Mouse (Mus musculus) lung, postnatal 0 days (tissue): ENCODE measurements around the gene Pcnx4. TPM values are rescaled to one million over a fixed set of nuclear protein-coding genes. Genes with fewer than 3 reads are reported as not detected.
"Not testable (repeated sequence)": the region's sequence is repeated elsewhere in the genome, so short reads cannot be mapped to it uniquely, and the experiment has no call there.

Experiments
- ATAC-seq: fragments of 200-750 bp; cut with Nextera tagmentation; 2 replicates; pipeline ENCODE4 v1.8.0; 2017; ENCODE audit warnings: moderate library complexity
- DNase-seq: peaks from one replicate; pipeline ENCODE4 v3.0.0-alpha.2; 2016; ENCODE audit warnings: low spot score
- H3K27ac ChIP-seq: fragments of 300-500 bp; sonication (generic); 2 replicates; pipeline ENCODE4 v1.5.1; 2014; ENCODE audit warnings: antibody characterized with exemption, mild to moderate bottlenecking, low read length, mixed read lengths
- H3K27me3 ChIP-seq: fragments of 300-500 bp; sonication (generic); replicated peaks from 2 replicates; pipeline ENCODE4 v1.6.1; 2014; ENCODE audit warnings: low read length, mixed read lengths; ENCODE audit not compliant: insufficient read depth
- H3K36me3 ChIP-seq: fragments of 300-500 bp; sonication (generic); 2 replicates; pipeline ENCODE4 v1.6.1; 2014; ENCODE audit warnings: low read length, mixed read lengths; ENCODE audit not compliant: insufficient read depth
- H3K4me1 ChIP-seq: fragments of 300-500 bp; sonication (generic); 2 replicates; pipeline ENCODE4 v1.6.1; 2014; ENCODE audit warnings: antibody characterized with exemption, low read depth, low read length, mixed read lengths; ENCODE audit not compliant: insufficient read depth
- H3K4me2 ChIP-seq: fragments of 300-500 bp; sonication (generic); replicated peaks from 2 replicates; pipeline ENCODE4 v1.6.1; 2014; ENCODE audit warnings: low read depth, mild to moderate bottlenecking, low read length, moderate library complexity, mixed read lengths
- H3K4me3 ChIP-seq: fragments of 300-500 bp; sonication (generic); 2 replicates; pipeline ENCODE4 v1.5.1; 2014; ENCODE audit warnings: low read depth, low read length
- H3K9ac ChIP-seq: fragments of 300-500 bp; sonication (generic); replicated peaks from 2 replicates; pipeline ENCODE4 v1.6.1; 2014; ENCODE audit warnings: low read depth, mild to moderate bottlenecking
- H3K9me3 ChIP-seq: fragments of 300-500 bp; sonication (generic); 2 replicates; pipeline ENCODE4 v1.6.1; 2016; ENCODE audit warnings: low read length, mixed read lengths
- CTCF ChIP-seq: IDR thresholded peaks from 2 replicates; pipeline ENCODE4 v1.5.1; 2016; ENCODE audit warnings: antibody characterized with exemption, mild to moderate bottlenecking
- EP300 ChIP-seq: IDR thresholded peaks from 2 replicates; pipeline ENCODE4 v1.6.1; 2016; ENCODE audit warnings: antibody characterized with exemption, mild to moderate bottlenecking, control low read depth
- WGBS: fragments of 180-500 bp; shearing (Covaris S2); extraction: QIAGEN DNeasy Blood & Tissue Kit; methylation state at CpG from one replicate; pipeline ENCODE4 v1.1.7; 2014; 5-methylcytosine and 5-hydroxymethylcytosine counted together
- polyA plus RNA-seq: library from polyadenylated mRNA; unstranded; fragments of >200 nt; fragmentation: Nextera tagmentation; extraction: Ambion mirVana; gene quantifications from 2 replicates; pipeline ENCODE4 v1.2.1, GENCODE M21; 2015

Gene Pcnx4
- polyA plus RNA-seq, 1 experiment from 2014 or later, result 7.0 TPM

GRCm38 (mm10) chr12:72585339-72585738, 49.2 kb downstream of the Pcnx4 start:
- WGBS, result 94% methylated on average over 1 of the region's 1 CpGs
- no peak for TF ChIP-seq CTCF
- TF ChIP-seq EP300, result no peak
- H3K9ac ChIP-seq, result no peak overlapping the region
- no peaks in the 10 kb centered on the region for H3K4me1 ChIP-seq
- no peaks in the 10 kb centered on the region for H3K36me3 ChIP-seq
- DNase-seq (no peak), ATAC-seq (no peak)
- H3K27me3 ChIP-seq, result no peaks in the 10 kb centered on the region
- no peak overlapping the region for H3K27ac ChIP-seq
- no peaks in the 10 kb centered on the region for H3K9me3 ChIP-seq
- H3K4me2 ChIP-seq, result no peak overlapping the region
- no peak overlapping the region for H3K4me3 ChIP-seq

- ATAC-seq (no peak), DNase-seq (no peak)
- Histone ChIP-seq H3K27me3 (no peaks in the 10 kb centered on the region), H3K9ac (no peak overlapping the region), H3K4me3 (no peak overlapping the region), H3K36me3 (no peaks in the 10 kb centered on the region), H3K27ac (no peak overlapping the region), H3K4me1 (no peaks in the 10 kb centered on the region), H3K4me2 (no peak overlapping the region), H3K9me3 (no peaks in the 10 kb centered on the region)
- TF ChIP-seq CTCF (no peak), EP300 (no peak)
Observed at GRCm38 (mm10) chr12:72592991-72593390, 56.8 kb downstream of the Pcnx4 start.

- Histone ChIP-seq H3K9me3 (no peaks in the 10 kb centered on the region), H3K4me1 (no peaks in the 10 kb centered on the region), H3K4me3 (no peak overlapping the region), H3K9ac (no peak overlapping the region), H3K27ac (no peak overlapping the region), H3K27me3 (no peaks in the 10 kb centered on the region), H3K36me3 (no peaks in the 10 kb centered on the region), H3K4me2 (no peak overlapping the region)
- WGBS, result 61% methylated on average over 2 of the region's 2 CpGs
- DNase-seq (no peak), ATAC-seq (no peak)
- TF ChIP-seq CTCF, result no peak
- no peak for TF ChIP-seq EP300
Observed at GRCm38 (mm10) chr12:72594001-72594400, 57.8 kb downstream of the Pcnx4 start.

GRCm38 (mm10) chr12:72598731-72599130, 62.5 kb downstream of the Pcnx4 start:
- not testable (repeated sequence) for ATAC-seq, H3K27me3 ChIP-seq, H3K9me3 ChIP-seq, H3K4me3 ChIP-seq, H3K27ac ChIP-seq, H3K9ac ChIP-seq, DNase-seq, H3K4me1 ChIP-seq, H3K36me3 ChIP-seq, H3K4me2 ChIP-seq
- WGBS, result 89% methylated on average over 2 of the region's 2 CpGs

GRCm38 (mm10) chr12:72612053-72612452, 75.9 kb downstream of the Pcnx4 start:
- H3K4me1 ChIP-seq, result no peaks in the 10 kb centered on the region
- H3K9me3 ChIP-seq, result no peaks in the 10 kb centered on the region
- no peak overlapping the region for H3K4me3 ChIP-seq
- H3K9ac ChIP-seq, result no peak overlapping the region
- H3K4me2 ChIP-seq, result no peak overlapping the region
- H3K27me3 ChIP-seq, result no peaks in the 10 kb centered on the region
- no peak overlapping the region for H3K27ac ChIP-seq
- DNase-seq (no peak), ATAC-seq (no peak)
- TF ChIP-seq EP300, result no peak
- TF ChIP-seq CTCF, result no peak
- 86% methylated on average over 3 of the region's 3 CpGs for WGBS
- no peaks in the 10 kb centered on the region for H3K36me3 ChIP-seq

GRCm38 (mm10) chr12:72620856-72621255, 84.7 kb downstream of the Pcnx4 start:
- H3K9ac ChIP-seq, result no peak overlapping the region
- H3K27me3 ChIP-seq, result no peaks in the 10 kb centered on the region
- H3K4me2 ChIP-seq, result no peak overlapping the region
- H3K4me3 ChIP-seq, result no peak overlapping the region
- WGBS, result 88% methylated on average over 7 of the region's 7 CpGs
- ATAC-seq (no peak), DNase-seq (no peak)
- no peak overlapping the region for H3K27ac ChIP-seq
- TF ChIP-seq EP300 (no peak), CTCF (no peak)
- no peaks in the 10 kb centered on the region for H3K4me1 ChIP-seq
- no peaks in the 10 kb centered on the region for H3K9me3 ChIP-seq
- H3K36me3 ChIP-seq, result no peaks in the 10 kb centered on the region

GRCm38 (mm10) chr12:72621441-72621840, 85.3 kb downstream of the Pcnx4 start:
- Histone ChIP-seq H3K27ac (no peak overlapping the region), H3K4me3 (no peak overlapping the region), H3K9me3 (no peaks in the 10 kb centered on the region), H3K4me1 (no peaks in the 10 kb centered on the region), H3K27me3 (no peaks in the 10 kb centered on the region), H3K4me2 (no peak overlapping the region), H3K9ac (no peak overlapping the region), H3K36me3 (no peaks in the 10 kb centered on the region)
- TF ChIP-seq CTCF, result no peak
- no peak for TF ChIP-seq EP300
- ATAC-seq (no peak), DNase-seq (no peak)
- WGBS, result 63% methylated on average over 1 of the region's 1 CpGs
